Mouse (Mus musculus): ENCODE measurements around the gene Unc5b.

- TF ChIP-seq CTCF (IDR thresholded peaks at IDR 0.05) (0 out of 2 replicates have a peak, but pooled peaks have one; percentile 3), EP300 (IDR thresholded peaks at IDR 0.05) (no peak)
Observed at GRCm38 (mm10) chr10:60811792-60812525, 19.4 kb downstream of the Unc5b start.

All from lung, postnatal 0 days (tissue).